Mouse (Mus musculus): ENCODE measurements around the gene Sgf29.

Gene Sgf29

DNA sequence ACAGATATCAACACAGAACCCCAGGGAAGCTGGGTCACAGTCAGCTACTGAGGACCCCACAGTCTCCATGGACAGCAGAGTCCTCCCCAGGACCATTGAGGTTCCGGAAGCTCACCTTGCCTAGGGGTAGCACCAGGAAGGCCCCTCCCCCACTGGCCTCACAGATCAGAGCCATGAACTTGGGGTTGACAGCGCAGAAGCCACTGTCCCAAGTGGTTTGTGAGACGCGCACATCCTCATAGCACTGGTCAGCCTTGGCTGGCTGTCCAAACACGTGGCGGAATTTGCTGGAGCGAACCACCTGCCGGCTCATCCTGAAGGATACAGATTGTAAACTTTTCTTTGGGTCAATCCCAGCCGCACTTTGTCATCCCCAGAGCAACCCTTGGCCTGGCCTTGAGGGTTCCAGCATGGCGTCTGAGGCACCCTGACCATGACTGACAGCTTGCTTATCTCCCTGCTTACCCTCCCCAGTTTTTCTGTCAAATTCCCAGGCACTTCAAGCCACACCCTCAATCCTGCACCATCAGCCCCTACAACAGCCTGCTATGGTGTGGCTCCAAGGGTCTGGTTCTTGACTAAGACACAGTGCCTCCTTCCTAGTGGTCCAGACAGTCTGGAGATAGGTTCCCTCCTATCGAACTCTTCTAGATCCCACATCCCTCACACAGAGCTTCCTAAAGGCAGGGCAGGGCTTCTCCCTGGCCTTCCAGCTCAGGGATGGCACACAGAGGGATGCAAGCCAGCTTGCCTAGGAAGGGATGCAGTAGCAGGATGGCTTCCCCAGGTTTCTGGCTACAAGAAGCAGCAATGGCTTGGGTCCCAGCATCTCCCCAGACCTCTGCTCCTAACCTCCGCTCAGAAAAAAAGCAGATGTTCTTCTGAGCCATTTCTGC lies 54.0 kb downstream of the Sgf29 start:
- CTCF ChIA-PET: no interaction called here

DNA sequence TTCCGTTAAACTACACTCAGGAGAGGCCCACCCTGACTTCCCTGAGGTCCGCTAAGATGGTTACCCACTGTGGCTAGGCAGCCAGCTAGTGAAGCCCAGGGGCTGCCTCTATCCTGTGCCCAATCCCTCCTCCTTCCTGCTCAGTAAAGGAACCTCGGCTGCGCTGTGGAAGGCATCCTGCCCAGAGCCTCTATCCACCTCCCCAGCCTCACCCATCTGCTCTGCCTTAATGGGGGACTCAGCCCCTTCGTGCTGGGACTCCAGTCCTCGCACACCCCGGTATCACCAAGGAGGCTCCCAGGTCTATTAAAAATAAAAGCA lies 54.6 kb downstream of the Sgf29 start:
- CTCF ChIA-PET: no interaction called here

DNA sequence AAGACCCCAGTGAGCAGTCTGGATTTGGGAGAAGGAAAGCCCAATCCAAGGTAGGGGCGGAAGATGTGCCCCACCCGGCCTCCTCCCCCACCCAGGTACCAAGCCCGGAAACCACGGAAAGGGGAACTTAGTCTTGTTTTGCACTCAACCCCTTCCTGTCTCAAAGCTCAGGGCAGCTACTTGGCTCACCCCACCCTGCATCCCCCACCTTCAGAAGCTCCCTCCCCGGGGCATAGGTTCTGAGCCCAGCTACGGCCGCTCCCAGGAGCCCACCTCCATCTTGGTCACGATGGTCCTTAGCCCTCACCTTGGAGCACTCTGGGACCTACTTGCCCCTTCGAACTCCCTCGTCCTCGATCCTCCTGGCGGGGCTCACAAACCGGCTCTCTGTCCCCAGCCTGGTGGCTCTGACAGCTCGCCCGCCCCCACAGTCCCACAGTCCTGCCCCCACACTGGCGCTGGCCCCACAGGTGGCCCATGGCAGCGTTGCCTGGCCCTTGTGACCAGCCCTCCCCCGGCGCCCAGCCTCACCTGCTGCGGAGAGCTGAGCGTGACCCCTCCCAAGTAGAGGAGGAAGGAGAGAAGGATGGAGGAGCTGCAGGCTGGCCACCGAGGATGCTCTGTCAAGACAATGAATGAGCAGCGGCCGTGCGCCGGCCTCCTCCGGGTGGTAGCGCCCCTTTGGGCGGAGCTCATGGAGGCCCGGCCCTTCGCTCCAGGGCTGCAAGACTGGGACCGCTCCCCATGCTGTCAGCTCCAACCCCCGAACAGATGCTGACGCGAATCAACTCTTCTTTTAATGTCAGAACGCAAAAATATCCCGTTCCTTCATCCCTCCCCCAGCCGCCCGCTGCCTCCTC lies 55.2 kb downstream of the Sgf29 start:
- CTCF ChIA-PET: interaction anchor here (0.5 to 0.6 kb wide), 3 partner anchors 43 to 408 kb away, joined by 4 to 7 read pairs (median 4); no protein-coding TSS in a partner anchor

DNA sequence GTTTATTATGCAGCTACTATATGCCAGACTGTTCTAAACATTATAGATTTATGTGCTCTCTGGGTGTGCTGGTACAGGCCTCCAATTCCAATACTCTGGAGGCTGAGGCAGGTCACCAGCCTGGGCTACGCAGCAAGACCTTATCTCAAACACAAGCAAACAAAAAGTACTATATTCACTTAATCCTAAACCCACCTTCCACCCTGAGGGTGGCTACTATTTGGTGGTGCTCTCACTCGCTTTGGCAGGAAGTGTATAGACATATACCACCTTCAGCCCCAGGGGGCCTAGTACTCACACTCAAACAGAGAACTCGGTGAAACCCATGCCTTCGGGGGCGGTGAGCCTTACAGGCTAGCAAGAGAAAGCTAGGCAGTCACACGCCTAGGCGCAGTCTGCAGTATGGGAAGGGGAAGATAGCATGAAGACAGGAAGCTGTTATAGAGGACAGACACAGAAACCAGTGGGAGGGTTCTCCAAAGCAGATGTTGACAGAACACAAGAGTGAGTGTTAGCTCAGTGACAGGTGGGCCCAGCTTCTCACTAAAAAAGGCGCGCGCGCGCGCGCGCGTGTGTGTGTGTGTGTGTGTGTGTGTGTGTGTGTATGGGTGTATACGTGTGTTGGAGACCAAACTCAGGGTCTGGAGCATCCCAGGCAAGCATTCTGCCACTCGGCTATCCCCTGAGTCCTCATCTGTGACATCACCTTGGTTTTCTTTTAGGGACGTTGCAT lies 58.5 kb downstream of the Sgf29 start, which contains the start of gene Coro1a:
Gene Coro1a, minus strand, starts transcription at position 346 of the 733 bp plus-strand sequence.
- CTCF ChIA-PET: interaction anchor here (0.9 kb wide), 1 partner anchor 10 kb away, joined by 4 read pairs; no protein-coding TSS in a partner anchor

DNA sequence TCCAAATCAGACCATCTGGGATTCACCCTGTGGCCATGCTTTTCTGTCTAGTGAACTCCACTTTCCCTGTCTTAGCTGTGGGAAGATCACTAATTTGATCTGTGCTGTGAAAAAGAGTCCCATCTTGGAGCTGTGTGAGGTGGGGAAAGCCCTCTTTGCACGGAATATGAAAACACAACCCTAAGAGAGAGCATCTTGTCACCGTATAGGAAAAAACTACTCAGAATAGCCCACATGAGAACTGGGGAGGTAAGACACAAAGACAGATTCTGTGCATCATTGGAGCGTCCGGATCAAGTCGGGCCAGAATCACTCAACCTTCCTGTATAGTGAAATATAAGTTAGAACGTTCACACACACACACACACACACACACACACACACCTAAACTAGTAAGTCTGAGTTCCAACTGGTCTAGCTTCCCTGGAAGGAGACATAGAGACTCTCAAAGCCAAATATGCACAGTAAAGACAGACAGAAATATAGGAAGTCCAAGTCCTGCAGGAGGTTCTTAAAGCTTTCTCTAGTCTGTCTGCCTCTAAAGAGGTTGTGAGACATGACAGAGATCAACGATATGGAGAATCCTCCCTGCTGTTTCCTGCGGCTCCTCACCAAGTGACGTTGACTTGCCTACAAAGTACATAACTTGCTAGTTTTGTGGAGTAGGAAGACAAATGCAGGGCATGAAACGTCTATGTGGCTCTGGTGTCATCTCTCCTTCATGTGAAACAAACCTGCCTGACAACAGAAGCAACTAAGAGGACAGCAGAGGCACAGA lies 59.3 kb downstream of the Sgf29 start:
- CTCF ChIA-PET: interaction anchor here (0.9 kb wide), 1 partner anchor 11 kb away, joined by 4 read pairs; no protein-coding TSS in a partner anchor

DNA sequence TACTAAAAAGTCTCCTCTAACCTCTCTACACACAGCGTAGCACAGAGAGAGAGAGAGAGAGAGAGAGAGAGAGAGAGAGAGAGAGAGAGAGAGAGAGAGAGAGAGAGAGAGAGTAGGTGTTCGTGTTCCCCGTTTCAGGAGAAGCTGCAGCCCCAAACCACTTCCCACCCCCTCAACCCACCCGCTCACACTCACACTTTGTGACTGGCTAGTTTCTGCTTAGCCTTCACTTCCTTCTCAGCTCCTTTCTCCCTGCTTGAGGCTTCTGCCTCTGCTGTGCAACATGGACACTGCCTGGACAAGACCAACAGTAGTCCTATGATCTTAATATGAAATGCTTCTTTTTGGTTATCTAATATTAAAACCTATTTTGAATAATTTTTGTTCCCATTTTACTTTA lies 61.2 kb downstream of the Sgf29 start:
- CTCF ChIA-PET: no interaction called here

DNA sequence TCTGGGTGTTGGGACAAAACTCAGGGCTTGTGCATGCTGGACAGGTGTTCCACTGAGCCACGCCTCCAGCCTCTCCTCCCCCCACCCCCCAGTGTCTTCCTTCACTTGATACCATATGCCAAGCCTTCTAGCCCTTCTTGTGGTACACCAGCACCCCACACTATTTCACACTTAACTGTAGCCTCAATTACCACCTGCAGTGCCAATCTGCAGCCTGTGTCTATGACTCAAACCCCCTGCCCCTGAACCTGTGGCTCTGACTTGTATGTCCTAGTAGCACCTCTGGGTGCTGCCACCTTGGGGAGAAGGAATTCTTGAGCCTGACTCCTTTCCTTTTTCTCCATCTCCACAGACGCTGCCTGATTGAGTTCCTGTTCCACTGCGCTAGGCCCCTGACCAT lies 62.8 kb downstream of the Sgf29 start:
- CTCF ChIA-PET: no interaction called here

DNA sequence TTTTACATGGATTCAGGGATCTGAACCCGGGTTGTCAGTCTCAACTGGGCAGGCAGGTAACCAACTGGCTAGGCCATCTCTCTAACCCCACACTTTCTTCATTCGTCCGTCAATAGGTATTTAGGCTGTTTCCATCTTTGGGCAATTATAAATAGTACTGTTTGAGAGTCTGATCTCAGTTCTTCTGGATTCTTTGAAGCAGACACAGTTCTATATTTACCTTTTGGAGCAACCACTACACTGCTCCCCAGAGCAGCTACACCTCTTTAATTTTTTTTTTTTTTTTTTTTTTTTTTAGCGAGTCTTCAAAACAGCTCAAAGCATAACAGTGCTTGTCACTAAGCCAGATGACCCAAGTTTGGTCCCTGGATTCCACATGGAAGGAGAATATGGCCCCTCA lies 66.6 kb downstream of the Sgf29 start:
- CTCF ChIA-PET: no interaction called here

DNA sequence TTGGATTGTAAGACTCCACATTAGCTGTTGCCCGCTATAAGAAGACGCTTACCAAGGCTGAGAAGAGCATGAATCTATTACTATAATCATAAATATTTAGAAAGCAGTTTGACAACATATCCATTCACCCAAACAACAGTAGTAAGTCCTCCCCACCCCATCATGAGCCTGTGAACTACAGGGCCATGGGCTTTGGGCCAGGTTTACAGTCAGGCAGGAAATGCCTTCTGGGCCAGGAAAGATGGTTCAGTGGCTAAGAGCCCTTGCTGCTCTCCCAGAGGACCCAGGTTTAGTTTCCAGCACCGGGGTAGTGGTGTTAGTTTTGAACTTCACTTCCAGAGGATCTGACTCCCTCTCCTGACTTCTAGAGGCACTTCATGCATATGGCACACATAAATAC lies 68.5 kb downstream of the Sgf29 start:
- CTCF ChIA-PET: no interaction called here

DNA sequence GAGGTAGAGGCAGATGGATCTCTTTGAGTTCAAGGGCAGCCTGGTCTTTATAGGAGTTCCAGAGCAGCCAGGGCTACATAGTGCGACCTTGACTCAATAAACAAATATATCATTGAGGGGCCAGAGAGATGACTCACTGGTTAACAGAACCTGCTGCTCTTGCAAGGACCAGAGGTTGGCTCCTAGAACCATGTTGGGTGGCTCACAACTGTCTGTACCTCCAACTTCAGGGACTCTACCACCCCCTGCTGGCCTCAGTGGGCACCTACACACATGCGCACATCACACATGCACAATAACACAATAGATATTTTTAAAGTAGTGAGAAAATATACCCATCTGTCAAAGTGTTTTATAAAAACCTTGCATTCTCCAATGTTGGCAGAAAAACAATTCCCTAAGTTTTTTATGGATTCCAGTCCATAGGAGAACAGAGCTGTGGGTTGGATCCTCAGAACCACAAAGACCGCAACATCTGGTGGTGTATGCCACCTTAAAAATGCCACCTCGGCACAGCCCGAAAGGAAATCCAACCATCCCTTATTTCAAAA lies 69.8 kb downstream of the Sgf29 start:
- CTCF ChIA-PET: no interaction called here

DNA sequence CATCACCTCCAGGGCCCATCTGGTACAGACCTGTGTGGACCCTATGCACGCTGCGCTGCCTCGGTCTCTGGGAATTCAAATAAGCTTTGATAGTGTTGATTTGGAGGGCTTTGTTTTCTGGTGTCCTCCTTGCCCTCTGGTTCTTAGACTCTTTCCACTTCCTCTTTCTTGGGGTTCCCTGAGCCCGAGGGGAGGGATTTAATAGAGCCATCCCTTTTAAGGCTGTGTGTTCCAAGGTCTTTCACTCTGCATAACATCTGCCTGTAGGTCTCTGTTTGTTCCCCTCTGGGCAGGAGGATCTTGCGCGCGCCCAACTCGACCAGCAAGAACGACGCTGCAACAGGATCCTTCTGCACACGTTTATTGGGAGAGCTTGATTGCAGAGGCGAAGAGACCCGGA lies 72.5 kb downstream of the Sgf29 start:
- CTCF ChIA-PET: interaction anchor here (0.6 to 0.7 kb wide), 3 partner anchors 9 to 455 kb away, joined by 3 to 7 read pairs (median 5); no protein-coding TSS in a partner anchor

All from spleen, embryonic (tissue).